Mouse (Mus musculus) erythroblast, embryonic 14.5 days (primary cell): ENCODE results near the gene 1700017D01Rik.

Source experiments
- GATA1 ChIP-seq: IDR thresholded peaks from 2 replicates; pipeline ENCODE4 v1.6.1; 2012; ENCODE audit warnings: low read length, inconsistent platforms, mixed read lengths
- TAL1 ChIP-seq: IDR thresholded peaks from 3 replicates; pipeline ENCODE4 v1.6.1; 2012; ENCODE audit warnings: low read length, inconsistent platforms, mixed read lengths

GRCm38 (mm10) chr19:11080934-11081333 lies 49.7 kb downstream of the 1700017D01Rik start, which contains the start of gene Ms4a8a:
- TF ChIP-seq TAL1: no peak
- TF ChIP-seq GATA1: no peak
